Mouse (Mus musculus): Measurements from ENCODE around the gene Wdr37. TPM values are rescaled to one million over a fixed set of nuclear protein-coding genes. Genes with fewer than 3 reads are reported as not detected.

The Wdr37 gene
- total and polyA plus RNA-seq, 3 experiments, result 12.2 to 55.5 (median 48.6) TPM

GRCm38 (mm10) chr13:8831546-8832251 is 40.0 kb downstream of the Wdr37 start:
- Histone ChIP-seq H3K9me3 (replicated peaks) (no peaks in the 10 kb centered on the region), H3K36me3 (replicated peaks) (peaks cover 89% of the 10 kb centered on the region), H3K4me1 (ENCODE audit: insufficient read depth, low read depth, low read length) (no peaks in the 10 kb centered on the region; the same call in 1 of the 2 replicates), H3K4me3 (ENCODE audit: low read depth, low read length) (no peak overlapping the region), H3K27me3 (ENCODE audit: insufficient read depth, low read length) (no peaks in the 10 kb centered on the region)
- no peak for DNase-seq (ENCODE audit: low spot score)
- TF ChIP-seq TAL1 (conservative IDR thresholded peaks at IDR 0.05; ENCODE audit: low read depth, low read length) (no peak), POLR2AphosphoS5 (IDR thresholded peaks at IDR 0.05; ENCODE audit: insufficient replicate concordance, low read depth, low read length) (no peak), GATA1 (IDR thresholded peaks at IDR 0.05; ENCODE audit: borderline replicate concordance, low read length) (no peak), CTCF (IDR thresholded peaks at IDR 0.05; ENCODE audit: low read depth, low read length) (no peak)
- no peak for ATAC-seq (ENCODE audit: extremely low read depth, insufficient number of reproducible peaks, low FRiP score, poor library complexity, severe bottlenecking)

GRCm38 (mm10) chr13:8830696-8831095 is 41.0 kb downstream of the Wdr37 start:
- H3K36me3 ChIP-seq (replicated peaks), result peaks cover 89% of the 10 kb centered on the region
- ATAC-seq (ENCODE audit: extremely low read depth, insufficient number of reproducible peaks, low FRiP score, poor library complexity, severe bottlenecking), result no peak
- no peak for TF ChIP-seq GATA1 (IDR thresholded peaks at IDR 0.05; ENCODE audit: borderline replicate concordance, low read length)

GRCm38 (mm10) chr13:8829784-8830183 is 41.9 kb downstream of the Wdr37 start:
- Histone ChIP-seq H3K4me1 (ENCODE audit: insufficient read depth, low read depth, low read length) (no peaks in the 10 kb centered on the region; the same call in 1 of the 2 replicates), H3K4me3 (ENCODE audit: low read depth, low read length) (no peak overlapping the region), H3K27me3 (ENCODE audit: insufficient read depth, low read length) (no peaks in the 10 kb centered on the region), H3K36me3 (replicated peaks) (peaks cover 85% of the 10 kb centered on the region), H3K9me3 (replicated peaks) (no peaks in the 10 kb centered on the region)
- no peak for TF ChIP-seq GATA1 (IDR thresholded peaks at IDR 0.05; ENCODE audit: borderline replicate concordance, low read length)
- TF ChIP-seq POLR2AphosphoS5 (IDR thresholded peaks at IDR 0.05; ENCODE audit: insufficient replicate concordance, low read depth, low read length), result no peak
- TF ChIP-seq CTCF (IDR thresholded peaks at IDR 0.05; ENCODE audit: low read depth, low read length), result no peak
- DNase-seq (ENCODE audit: low spot score) (no peak), ATAC-seq (ENCODE audit: extremely low read depth, insufficient number of reproducible peaks, low FRiP score, poor library complexity, severe bottlenecking) (no peak)

More at GRCm38 (mm10) chr13:8830696-8831095, 41.0 kb downstream of the Wdr37 start:
- Histone ChIP-seq H3K9me3 (replicated peaks) (no peaks in the 10 kb centered on the region), H3K4me1 (ENCODE audit: insufficient read depth, low read depth, low read length) (no peaks in the 10 kb centered on the region; the same call in 1 of the 2 replicates), H3K4me3 (ENCODE audit: low read depth, low read length) (no peak overlapping the region), H3K27me3 (ENCODE audit: insufficient read depth, low read length) (no peaks in the 10 kb centered on the region)
- DNase-seq (ENCODE audit: low spot score), result no peak

- Histone ChIP-seq H3K4me3 (ENCODE audit: low read depth, low read length) (no peak overlapping the region), H3K27me3 (ENCODE audit: insufficient read depth, low read length) (no peaks in the 10 kb centered on the region), H3K9me3 (replicated peaks) (no peaks in the 10 kb centered on the region), H3K36me3 (replicated peaks) (peaks cover 79% of the 10 kb centered on the region), H3K4me1 (ENCODE audit: insufficient read depth, low read depth, low read length) (no peaks in the 10 kb centered on the region; the same call in 1 of the 2 replicates)
- DNase-seq (ENCODE audit: low spot score) (no peak), ATAC-seq (ENCODE audit: extremely low read depth, insufficient number of reproducible peaks, low FRiP score, poor library complexity, severe bottlenecking) (no peak)
- TF ChIP-seq GATA1 (IDR thresholded peaks at IDR 0.05; ENCODE audit: borderline replicate concordance, low read length) (no peak), CTCF (IDR thresholded peaks at IDR 0.05; ENCODE audit: low read depth, low read length) (no peak), POLR2AphosphoS5 (IDR thresholded peaks at IDR 0.05; ENCODE audit: insufficient replicate concordance, low read depth, low read length) (no peak), TAL1 (conservative IDR thresholded peaks at IDR 0.05; ENCODE audit: low read depth, low read length) (no peak), GATA2 (IDR thresholded peaks at IDR 0.05; ENCODE audit: borderline replicate concordance, low read depth, low read length) (no peak)
These were observed 42.8 kb downstream of the Wdr37 start for GRCm38 (mm10) chr13:8828946-8829345.

GRCm38 (mm10) chr13:8823546-8823945 is 48.2 kb downstream of the Wdr37 start:
- Histone ChIP-seq H3K9me3 (replicated peaks) (no peaks in the 10 kb centered on the region), H3K36me3 (replicated peaks) (peaks cover 86% of the 10 kb centered on the region), H3K27me3 (ENCODE audit: insufficient read depth, low read length) (no peaks in the 10 kb centered on the region), H3K4me3 (ENCODE audit: low read depth, low read length) (no peak overlapping the region), H3K4me1 (ENCODE audit: insufficient read depth, low read depth, low read length) (no peaks in the 10 kb centered on the region)
- DNase-seq (ENCODE audit: low spot score), result no peak
- ATAC-seq (ENCODE audit: extremely low read depth, insufficient number of reproducible peaks, low FRiP score, poor library complexity, severe bottlenecking), result no peak
- TF ChIP-seq GATA1 (IDR thresholded peaks at IDR 0.05; ENCODE audit: borderline replicate concordance, low read length), result no peak
- TF ChIP-seq CTCF (IDR thresholded peaks at IDR 0.05; ENCODE audit: low read depth, low read length), result no peak
- no peak for TF ChIP-seq TAL1 (conservative IDR thresholded peaks at IDR 0.05; ENCODE audit: low read depth, low read length)
- TF ChIP-seq GATA2 (IDR thresholded peaks at IDR 0.05; ENCODE audit: borderline replicate concordance, low read depth, low read length), result no peak
- TF ChIP-seq POLR2AphosphoS5 (IDR thresholded peaks at IDR 0.05; ENCODE audit: insufficient replicate concordance, low read depth, low read length), result no peak

- peaks cover 86% of the 10 kb centered on the region for H3K36me3 ChIP-seq (replicated peaks)
- DNase-seq (ENCODE audit: low spot score), result no peak
- TF ChIP-seq TAL1 (conservative IDR thresholded peaks at IDR 0.05; ENCODE audit: low read depth, low read length), result no peak
- TF ChIP-seq POLR2AphosphoS5 (IDR thresholded peaks at IDR 0.05; ENCODE audit: insufficient replicate concordance, low read depth, low read length), result no peak
- TF ChIP-seq CTCF (IDR thresholded peaks at IDR 0.05; ENCODE audit: low read depth, low read length), result no peak
- no peak for TF ChIP-seq GATA1 (IDR thresholded peaks at IDR 0.05; ENCODE audit: borderline replicate concordance, low read length)
- TF ChIP-seq GATA2 (IDR thresholded peaks at IDR 0.05; ENCODE audit: borderline replicate concordance, low read depth, low read length), result no peak
These were observed 48.6 kb downstream of the Wdr37 start for GRCm38 (mm10) chr13:8823120-8823519.

More at GRCm38 (mm10) chr13:8823120-8823519, 48.6 kb downstream of the Wdr37 start:
- no peaks in the 10 kb centered on the region for H3K9me3 ChIP-seq (replicated peaks)
- no peak for ATAC-seq (ENCODE audit: extremely low read depth, insufficient number of reproducible peaks, low FRiP score, poor library complexity, severe bottlenecking)
- H3K4me3 ChIP-seq (ENCODE audit: low read depth, low read length), result no peak overlapping the region
- no peaks in the 10 kb centered on the region for H3K4me1 ChIP-seq (ENCODE audit: insufficient read depth, low read depth, low read length)
- H3K27me3 ChIP-seq (ENCODE audit: insufficient read depth, low read length), result no peaks in the 10 kb centered on the region

Measured in G1E (cell line).